8 mouse cellular contexts compared by ENCODE assay signal in the genomic region with DNA sequence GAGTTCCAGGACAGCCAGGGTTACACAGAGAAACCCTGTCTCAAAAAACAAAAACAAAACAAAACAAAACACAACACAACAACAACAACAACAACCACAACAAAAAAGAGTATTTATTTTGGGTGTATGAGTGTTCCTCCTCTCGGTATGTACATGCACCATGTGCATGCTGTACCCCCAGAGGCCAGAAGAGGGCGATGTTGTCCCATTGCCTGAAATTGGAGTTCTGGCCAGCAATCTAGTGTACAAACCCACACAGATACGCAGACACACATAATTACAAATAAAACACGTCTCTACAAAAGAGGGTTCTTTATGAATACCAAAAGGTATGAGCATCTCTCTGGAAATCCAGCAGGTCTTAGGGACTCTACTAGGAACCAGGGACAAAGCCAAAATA.
DNase-seq lines count a peak whose midpoint lies in the region; ATAC-seq and TF ChIP-seq lines count a peak whose summit lies in the region.
"Had no signal": no experiment of that assay in that cellular context is flagged by ENCODE, and none has a peak within 500 bp of the region (broad histone marks: within the 10 kb centered on the region; RNA-seq: fewer than 3 reads in every experiment).

No protein-coding gene starts in this region.

- no peak overlapping the region for H3K4me3 ChIP-seq in kidney, embryonic 14.5 days (ENCODE audit: low read length)
- H3K4me3 ChIP-seq in E14TG2a.4 (replicated peaks; ENCODE audit: low read length): no peak overlapping the region
- no peak overlapping the region for H3K4me3 ChIP-seq in embryonic fibroblast, embryonic 13.5 days (ENCODE audit: insufficient read depth, low read length)
- H3K4me3 ChIP-seq in small intestine, adult 2 months (ENCODE audit: low read depth, low read length): no peak overlapping the region
- H3K4me3 ChIP-seq: embryonic facial prominence, embryonic 13.5 days had no signal

- no peaks in the 10 kb centered on the region for H3K27me3 ChIP-seq in kidney, embryonic 14.5 days (ENCODE audit: control insufficient read depth, insufficient read depth, low read length)
- no peaks in the 10 kb centered on the region for H3K27me3 ChIP-seq in E14TG2a.4 (ENCODE audit: insufficient read depth, low read length)
- H3K27me3 ChIP-seq in small intestine, adult 2 months (ENCODE audit: control insufficient read depth, insufficient read depth, low read length): no peaks in the 10 kb centered on the region
- H3K27me3 ChIP-seq: embryonic facial prominence, embryonic 13.5 days had no signal

- no peak for TF ChIP-seq POLR2A in embryonic fibroblast, embryonic 13.5 days (IDR thresholded peaks at IDR 0.05; ENCODE audit: low read depth, low read length)
- no peak for TF ChIP-seq POLR2A in small intestine, adult 2 months (IDR thresholded peaks at IDR 0.05; ENCODE audit: low read depth, low read length)

- peak; percentile 98 for TF ChIP-seq CTCF in E14TG2a.4 (conservative IDR thresholded peaks at IDR 0.05; ENCODE audit: low read length)
- TF ChIP-seq CTCF in embryonic fibroblast, embryonic 13.5 days (IDR thresholded peaks at IDR 0.05; ENCODE audit: borderline replicate concordance, insufficient read depth, low read length): peak; percentile 26; the same call in 1 of the 2 replicates
- peak; percentile 52; the same call in 1 of the 2 replicates for TF ChIP-seq CTCF in small intestine, adult 2 months (IDR thresholded peaks at IDR 0.05; ENCODE audit: extremely low read depth, insufficient read length, insufficient replicate concordance, low read depth, low read length)

- no peak overlapping the region for H3K27ac ChIP-seq in kidney, embryonic 14.5 days (ENCODE audit: low read depth, low read length)
- no peak overlapping the region for H3K27ac ChIP-seq in embryonic fibroblast, embryonic 13.5 days (ENCODE audit: insufficient read depth, low read length)
- H3K27ac ChIP-seq in small intestine, adult 2 months (ENCODE audit: insufficient read depth, low read depth, low read length): no peak overlapping the region
- H3K27ac ChIP-seq: embryonic facial prominence, embryonic 13.5 days had no signal

- no peaks in the 10 kb centered on the region for H3K4me1 ChIP-seq in kidney, embryonic 14.5 days (ENCODE audit: control insufficient read depth, insufficient read depth, low read length)
- 0 out of 2 replicates have a peak, but pooled peaks cover 9% of the 10 kb centered on the region for H3K4me1 ChIP-seq in E14TG2a.4 (replicated peaks; ENCODE audit: low read depth, low read length)
- H3K4me1 ChIP-seq in embryonic fibroblast, embryonic 13.5 days (ENCODE audit: control insufficient read depth, insufficient read depth, low read length): no peaks in the 10 kb centered on the region
- H3K4me1 ChIP-seq in small intestine, adult 2 months (ENCODE audit: control insufficient read depth, insufficient read depth, insufficient read length, low read length): peaks cover 4% of the 10 kb centered on the region

- no peak overlapping the region for H3K9ac ChIP-seq in kidney, embryonic 14.5 days (ENCODE audit: low read depth, low read length)
- H3K9ac ChIP-seq: embryonic facial prominence, embryonic 13.5 days had no signal

- H3K9me3 ChIP-seq in kidney, embryonic 14.5 days (ENCODE audit: control insufficient read depth, low read length): no peaks in the 10 kb centered on the region
- H3K9me3 ChIP-seq in E14TG2a.4 (ENCODE audit: low read length): no peaks in the 10 kb centered on the region
- H3K9me3 ChIP-seq: embryonic facial prominence, embryonic 13.5 days had no signal

- whole genome bisulfite sequencing in kidney, embryonic 14.5 days: 84% methylated on average over 4 of the region's 4 CpGs
- 75% methylated on average over 4 of the region's 4 CpGs for WGBS in small intestine, adult 2 months

- no peaks in the 10 kb centered on the region for H3K36me3 ChIP-seq in kidney, embryonic 14.5 days (ENCODE audit: control insufficient read depth, insufficient read depth, low read length)
- H3K36me3 ChIP-seq in E14TG2a.4 (ENCODE audit: insufficient read depth, low read length): no peaks in the 10 kb centered on the region
- no peaks in the 10 kb centered on the region for H3K36me3 ChIP-seq in small intestine, adult 2 months (ENCODE audit: control insufficient read depth, insufficient read depth, low read length)
- H3K36me3 ChIP-seq: embryonic facial prominence, embryonic 13.5 days had no signal

- H3K4me2 ChIP-seq in kidney, embryonic 14.5 days (replicated peaks; ENCODE audit: low read depth, low read length): no peak overlapping the region
- H3K4me2 ChIP-seq: embryonic facial prominence, embryonic 13.5 days had no signal

- DNase-seq in kidney, adult 9 months: peak; percentile 28
- peak; percentile 9 to 17 for DNase-seq in B cell, adult 2 months

- ATAC-seq in kidney, embryonic 14.5 days (ENCODE audit: low FRiP score, low TSS enrichment): no peak
- ATAC-seq in granulocyte monocyte progenitor cell, adult 5-6 weeks (replicated peaks; ENCODE audit: poor library complexity, severe bottlenecking): no peak

Comparison
In these comparisons a context has a peak if more than half of its experiments do, and no peak if none do; other contexts are left out.
1. CTCF ChIP-seq: peak in every context shown above with its lines; median percentile 98 in E14TG2a.4; 52 in small intestine, adult 2 months; 26 in embryonic fibroblast, embryonic 13.5 days.